Mouse (Mus musculus) urinary bladder, postnatal 14 days (tissue): Measurements from ENCODE around the gene Dek.

ENCODE experiments used
- DNase-seq: peaks from one replicate; pipeline ENCODE4 v3.0.0; 2021; ENCODE audit warnings: low spot score

Dek gene

DNA sequence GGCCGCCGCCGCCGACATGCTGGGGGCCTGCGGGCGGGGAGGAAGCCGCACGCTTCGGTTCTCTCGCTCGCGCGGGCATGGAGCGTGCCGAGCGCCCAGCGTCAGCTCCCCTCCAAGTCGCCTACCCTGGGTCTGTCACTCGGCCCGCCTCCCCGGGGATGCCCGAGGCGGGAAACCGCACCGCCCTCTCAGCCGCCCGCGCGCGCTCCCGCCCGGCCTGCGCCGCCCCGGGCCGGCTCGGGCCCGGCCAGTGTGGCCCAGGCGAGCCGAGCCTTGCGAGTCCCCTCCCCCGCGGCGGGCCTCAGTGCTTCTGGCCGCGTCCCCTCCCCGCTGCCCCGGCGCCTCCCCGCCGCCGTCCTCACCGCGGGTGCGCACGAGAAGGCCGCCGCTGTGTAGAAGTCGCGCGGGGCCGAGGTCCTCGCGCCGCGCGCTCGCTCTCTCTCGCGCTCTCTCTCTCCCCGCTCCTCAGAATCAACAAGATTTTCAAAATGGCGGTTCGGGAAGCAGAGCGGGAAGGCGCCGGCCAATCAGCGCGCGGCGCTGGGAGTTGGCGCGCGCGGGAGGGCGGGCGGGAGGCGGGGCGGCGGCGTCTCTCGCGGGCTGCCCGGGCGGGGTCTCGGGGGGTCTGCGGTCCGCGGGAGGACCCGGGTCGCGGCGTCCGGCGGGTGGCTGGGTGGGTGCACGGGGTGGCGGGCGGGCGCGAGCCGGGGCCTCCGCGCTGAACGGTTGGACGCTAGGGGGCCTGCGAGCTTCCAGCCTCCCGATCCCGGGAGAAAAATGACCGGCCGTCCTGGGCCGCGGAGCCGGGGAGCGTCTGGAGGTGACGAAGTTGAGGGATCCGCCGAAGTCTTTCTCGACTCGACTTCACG is at the start of gene Dek:
TSS of gene Dek (minus strand) at position 491 of the 869 bp plus-strand sequence.
- DNase-seq, result peak; percentile 81

DNA sequence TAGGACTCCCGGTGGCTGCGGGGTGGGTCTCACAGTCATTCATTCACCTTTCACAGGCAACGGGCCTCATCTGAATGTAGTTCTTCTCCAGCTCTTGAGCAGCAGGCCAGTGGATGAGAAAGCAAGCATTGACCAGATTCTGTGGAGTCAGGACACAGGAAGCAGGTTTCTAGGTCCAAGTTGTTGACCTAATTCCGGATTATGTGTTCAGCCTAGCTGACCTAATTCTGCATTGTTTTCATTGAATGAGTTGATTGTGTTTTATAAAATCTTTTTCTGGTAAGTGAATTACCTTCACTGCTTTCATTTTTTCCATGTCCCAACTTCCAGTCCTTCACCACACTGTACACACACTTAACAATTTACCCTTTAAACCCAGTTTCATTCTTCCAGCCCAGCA is 48.9 kb upstream of the Dek start:
- DNase-seq, result no peak

DNA sequence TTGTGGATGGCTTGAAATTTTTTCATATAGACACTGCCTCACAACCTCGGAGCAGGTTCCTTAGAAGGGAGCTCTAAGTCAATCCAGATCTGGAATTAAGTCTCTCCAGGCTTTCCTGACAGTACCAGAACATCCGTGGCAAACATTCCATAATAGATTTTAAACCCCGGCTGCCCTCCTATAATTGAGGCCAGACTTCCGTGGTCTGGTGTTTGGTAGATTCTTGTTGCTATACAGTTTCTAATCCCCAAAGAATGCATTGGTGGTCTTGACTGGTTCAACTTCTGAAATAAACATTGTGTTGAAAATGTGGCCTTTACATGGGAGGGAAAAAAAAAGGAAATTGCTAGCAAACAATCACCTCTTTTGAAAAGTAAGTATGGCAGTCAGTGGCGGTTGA is 47.2 kb upstream of the Dek start:
- DNase-seq, result no peak

DNA sequence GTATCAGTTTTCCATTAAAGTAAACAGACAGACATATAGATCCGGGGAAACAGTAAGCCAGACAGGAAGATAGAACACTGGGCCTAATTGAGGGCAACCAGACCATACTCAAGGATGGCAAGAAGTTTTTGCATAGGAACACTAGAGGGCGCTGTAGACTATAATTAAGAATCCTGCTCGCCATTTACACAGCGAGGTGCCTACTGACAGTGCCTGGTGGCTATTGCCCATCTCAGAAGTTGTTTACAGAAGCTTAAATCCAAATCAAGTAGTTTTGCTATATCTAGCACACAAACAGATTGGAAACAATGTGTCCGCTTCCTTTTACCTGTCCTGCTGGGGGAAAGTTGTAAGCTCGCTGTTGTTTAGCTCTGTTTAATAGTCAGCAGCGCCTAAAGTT is 46.4 kb upstream of the Dek start:
- no peak for DNase-seq

DNA sequence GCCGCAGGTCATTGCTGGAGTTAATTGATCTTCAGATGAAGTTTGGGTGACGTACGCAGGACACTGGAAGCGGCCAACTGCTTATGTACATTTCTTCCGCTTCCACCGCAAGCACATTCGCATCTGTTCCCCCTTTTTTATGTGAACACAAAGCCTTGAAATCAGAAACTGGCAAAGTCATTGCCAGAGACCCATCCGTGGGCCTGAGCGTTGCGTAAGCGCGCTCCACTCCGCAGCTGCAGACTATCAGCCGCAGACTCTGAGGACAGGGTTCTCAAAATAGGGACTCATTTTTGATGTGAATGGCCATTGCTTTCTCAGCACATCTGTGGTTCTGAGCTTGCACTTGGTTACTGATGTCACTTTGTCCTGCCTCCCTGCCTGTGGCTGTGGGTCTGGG is 45.1 kb upstream of the Dek start:
- no peak for DNase-seq

DNA sequence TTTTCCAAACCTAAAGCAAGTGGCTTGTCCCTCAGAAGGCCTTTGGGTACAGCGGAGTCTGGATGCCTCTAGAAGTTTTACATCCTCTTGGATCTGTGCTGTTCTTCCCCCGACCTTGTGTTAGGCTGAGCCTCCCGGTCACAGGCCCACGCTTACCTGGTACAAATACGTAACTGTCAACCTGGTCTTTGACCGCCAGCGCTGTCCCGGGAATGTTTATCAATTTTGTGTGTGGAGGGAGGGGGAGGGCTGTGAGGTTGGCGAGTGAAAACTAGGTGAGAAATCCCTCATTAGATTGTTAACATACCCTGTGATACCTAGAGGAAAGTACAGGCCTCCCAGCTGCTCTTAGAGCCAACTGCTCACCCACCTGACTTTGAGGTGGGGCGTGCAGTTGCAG is 44.0 kb upstream of the Dek start:
- no peak for DNase-seq

DNA sequence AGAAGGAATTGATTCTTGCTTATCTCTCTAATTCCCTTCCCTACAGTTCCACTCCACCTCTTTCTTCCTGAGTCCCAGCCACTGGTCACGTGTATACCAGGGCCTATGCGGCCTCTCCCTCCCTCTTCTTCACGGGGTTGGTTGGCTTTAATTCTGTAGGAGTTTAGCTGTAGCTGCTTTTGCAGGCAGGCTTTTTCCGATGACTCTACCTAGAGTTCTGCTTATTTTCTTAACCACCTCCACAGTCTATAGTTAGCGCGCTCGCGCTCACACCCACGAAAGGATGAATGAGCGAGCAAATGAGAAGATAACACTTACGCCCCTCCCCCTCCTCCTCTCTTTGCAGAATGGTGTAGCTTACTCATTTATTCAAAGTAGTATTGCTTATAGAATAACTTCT is 42.6 kb upstream of the Dek start:
- no peak for DNase-seq

DNA sequence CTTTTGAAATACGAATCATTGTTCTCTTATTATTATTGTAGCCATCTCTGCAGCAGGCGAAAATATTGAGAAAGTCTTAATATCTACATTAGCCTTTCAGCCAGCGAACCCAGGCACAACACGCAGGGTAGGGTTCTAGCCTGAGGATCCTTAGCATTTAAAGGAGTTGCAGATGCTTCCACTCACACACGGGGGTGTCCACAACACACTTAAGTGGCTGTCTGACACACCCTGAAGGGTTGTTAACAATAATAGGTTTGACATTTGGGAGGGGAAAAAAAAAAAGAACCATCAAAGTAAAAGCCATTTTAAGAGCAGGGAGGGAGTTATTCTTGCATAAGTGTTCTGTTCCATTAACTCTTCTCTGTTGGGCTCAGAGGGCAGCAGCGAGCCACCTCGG is 40.4 kb upstream of the Dek start:
- DNase-seq, result no peak

DNA sequence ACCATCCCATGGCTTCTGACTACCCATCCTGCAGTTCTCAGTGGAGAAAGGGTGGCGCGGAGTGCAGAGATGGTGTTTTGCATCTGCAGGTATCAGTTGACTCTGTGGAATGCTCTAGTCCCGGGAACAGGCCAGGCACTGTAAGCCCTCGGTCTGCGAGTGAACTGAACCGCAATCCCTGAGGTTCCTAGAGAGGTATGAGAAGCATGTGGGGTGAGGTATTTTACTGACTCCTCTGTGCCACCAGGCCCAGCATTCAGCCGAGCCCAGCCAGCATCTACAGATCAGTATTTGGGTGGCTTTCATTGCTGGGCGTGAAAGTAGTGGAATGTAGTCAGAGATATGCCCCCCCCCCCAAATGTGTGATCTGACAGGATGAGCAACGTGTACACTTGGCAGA is 39.9 kb upstream of the Dek start:
- DNase-seq, result no peak

DNA sequence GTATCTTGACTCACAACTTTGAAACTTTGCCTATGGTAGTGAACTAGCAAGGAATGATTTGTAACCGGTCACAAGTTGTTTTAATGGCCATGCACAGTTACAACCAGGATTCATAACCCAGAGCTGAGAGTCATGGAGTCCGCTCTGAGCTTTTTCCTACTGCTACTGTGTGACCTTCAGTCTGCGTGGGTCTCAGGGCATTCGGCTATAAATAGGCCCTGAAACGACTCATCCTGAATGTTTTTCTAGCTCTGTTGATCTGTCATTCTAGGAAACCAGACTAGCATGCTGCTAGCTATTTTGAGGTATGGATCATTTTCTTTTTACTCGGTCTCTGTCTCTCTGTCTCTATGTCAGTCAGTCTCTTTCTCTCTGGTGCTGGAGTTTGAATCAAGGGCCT is 36.8 kb upstream of the Dek start:
- DNase-seq, result no peak

DNA sequence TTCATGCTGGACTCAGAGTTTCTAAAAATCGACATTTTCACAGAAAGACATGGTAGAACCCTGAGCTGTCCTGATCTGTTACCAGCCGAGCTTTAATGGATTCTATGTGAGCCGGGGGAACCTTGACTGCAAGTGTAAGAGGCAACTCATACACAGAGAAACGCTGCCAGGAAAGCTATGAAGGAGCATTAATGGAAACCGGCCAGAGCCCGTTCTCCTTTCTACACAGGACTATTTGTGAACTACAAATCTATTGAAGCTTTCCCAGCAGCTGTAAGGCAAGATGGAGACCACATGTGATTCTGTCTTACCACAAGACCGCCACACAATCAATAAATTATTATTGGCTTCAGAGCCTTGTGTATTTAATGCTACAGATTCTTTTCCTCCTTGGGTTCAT is 29.7 kb upstream of the Dek start:
- DNase-seq, result no peak

DNA sequence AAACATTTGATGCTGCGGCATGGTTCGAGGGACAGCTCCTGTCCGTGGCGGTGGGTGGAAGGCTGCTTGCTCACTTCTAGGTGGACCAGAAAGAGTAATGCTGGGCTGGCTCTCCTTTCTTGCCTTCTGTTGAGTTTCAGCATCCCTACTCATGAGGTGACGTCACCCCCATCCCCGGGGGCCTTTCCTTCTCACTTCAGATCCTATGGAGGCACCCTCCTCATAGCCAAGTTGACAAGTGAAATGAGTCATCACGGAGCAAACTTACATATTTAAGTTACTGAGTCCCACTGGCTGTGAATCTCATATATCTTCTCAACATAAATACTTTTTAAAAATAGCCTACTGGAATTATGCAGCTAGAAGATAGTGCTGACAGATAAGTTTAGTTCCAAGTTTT is 28.8 kb upstream of the Dek start:
- no peak for DNase-seq

DNA sequence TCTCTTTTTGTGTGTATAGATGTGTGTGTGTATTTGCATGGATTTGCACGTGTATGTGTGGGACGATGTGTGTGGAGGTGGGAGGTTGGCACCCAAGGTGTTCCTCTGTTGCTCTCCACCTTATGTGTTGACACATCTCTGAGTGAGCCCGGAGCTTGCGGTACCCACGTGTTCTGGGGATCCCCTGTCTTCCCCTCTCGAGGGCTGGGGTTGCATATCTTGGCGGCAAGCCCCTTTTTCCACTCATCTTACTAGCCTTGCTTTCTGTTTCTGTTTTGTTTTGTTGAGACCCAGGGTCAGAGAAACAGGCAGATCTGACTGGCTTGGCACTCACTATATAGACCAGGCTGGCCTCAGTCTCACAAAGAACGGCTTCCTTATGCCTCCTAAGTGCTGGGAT is 27.1 kb upstream of the Dek start:
- DNase-seq, result no peak

DNA sequence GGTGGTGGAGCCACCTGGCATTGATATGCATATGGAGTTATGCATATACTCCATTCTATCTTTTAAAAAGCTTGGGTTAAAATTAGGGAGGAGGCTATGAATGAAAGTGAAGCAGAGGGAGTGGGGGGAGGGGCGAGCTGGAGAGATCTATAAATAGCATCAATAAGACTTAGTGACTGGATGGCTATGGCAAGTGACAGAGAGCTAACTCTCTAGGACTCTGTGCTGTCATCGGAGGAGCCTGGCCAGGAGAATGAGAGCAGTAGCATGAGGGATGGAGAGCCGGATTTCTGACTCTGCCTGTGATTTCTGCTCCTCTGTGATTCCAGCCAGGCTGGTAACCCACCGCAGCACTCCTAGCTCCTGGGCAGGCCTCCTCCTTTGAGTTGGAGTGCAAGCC is 23.1 kb upstream of the Dek start:
- DNase-seq, result no peak

DNA sequence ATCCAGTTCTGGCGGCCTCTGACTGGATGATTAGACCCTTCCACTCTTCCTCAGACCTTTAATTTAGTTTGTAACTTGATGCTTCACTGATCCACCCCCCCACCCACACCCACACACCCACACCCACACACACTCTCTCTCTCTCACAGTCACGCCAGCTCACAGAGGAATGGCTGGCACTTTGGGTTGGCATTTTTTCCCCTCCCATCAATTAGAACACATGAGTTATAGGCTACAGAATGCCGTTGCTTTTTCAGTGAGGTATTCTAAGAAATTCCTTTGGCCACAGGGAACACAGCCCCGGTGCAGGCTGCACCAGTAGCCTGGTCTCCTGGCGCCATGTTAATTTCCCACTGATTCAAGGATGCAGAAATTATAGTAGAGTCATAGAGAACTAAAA is 19.6 kb upstream of the Dek start:
- DNase-seq, result no peak

DNA sequence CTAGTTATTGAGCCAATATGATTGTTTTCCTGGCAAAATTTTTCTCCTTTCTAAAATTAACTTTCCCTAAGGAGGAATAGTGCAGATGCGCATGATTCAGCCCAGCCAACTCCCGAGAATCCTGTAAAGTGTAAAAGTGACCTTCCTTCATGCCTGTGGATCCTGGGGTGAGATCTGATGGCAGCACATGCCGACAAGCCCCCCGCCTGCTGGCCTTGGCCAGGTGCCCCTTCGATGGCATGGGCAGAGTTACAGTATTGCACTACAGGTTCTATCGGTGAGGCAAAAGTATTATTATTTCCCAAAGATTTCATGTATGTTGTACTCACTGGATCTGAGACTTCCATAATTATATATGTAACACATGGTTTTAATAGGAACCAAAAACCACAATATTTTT is 19.0 kb upstream of the Dek start:
- DNase-seq, result no peak

DNA sequence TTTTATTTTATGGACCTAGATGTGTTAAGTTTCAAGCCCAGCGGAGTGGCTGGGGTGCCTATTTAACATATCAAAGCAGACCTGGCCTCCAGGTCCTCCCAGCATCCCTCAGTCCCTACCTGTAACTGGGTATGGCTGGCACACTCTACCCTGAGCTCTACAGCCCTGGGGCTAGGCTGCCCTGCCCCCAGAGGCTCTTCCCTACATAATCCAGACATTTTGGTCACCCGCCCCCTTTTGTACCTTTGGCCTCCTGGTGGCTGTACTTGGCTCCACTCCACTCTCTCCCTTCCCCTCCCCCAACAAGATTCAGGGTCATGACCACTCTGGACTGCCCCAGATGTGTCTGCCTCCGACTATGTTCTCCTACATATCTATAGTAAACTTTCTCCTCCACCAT is 18.4 kb upstream of the Dek start:
- DNase-seq, result no peak

DNA sequence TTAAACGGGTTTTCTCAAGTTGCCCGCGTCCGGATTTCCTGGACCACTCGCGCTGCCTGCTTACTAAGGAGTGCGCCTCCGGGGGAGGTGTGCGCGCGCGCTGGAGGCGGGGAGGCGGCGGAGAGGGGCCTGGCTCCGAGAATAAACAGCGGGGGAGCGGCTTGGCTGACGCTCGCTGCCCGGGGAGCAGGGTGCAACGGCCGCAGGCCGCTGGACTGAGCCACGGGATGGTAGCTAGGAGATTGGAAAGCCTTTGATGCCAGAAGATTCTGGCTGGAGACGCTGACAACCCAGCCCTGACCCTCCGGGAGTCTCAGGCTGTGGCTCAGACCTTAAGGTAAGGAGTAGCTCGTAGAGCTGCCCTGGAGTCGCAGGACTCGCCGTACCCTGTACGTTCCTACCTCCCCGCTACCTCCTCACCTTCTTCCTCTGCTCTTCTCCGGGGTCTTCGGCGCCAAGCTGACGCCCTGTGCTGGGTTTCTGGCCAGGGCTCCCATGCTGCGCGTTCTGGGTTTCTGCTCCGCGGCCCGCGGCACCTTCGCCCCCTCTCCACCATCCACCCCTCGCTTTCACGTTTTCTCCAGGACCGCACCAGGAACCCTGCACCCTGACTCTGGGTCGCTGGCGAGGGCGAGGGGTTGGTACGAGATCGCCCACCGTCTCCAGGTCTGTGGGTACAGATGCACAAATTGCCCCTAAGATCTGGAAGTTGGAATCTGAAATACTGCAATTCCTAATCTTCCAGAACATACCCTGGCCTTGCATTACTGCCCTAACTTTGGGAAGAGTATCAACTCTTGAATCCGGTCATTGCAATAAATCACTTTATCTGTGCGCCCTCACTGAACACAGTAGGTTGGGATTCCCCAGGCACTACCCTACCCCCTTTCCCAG is 16.8 kb upstream of the Dek start, which contains the start of gene Rnf144b:
TSS of gene Rnf144b (plus strand) at position 120 of the 894 bp plus-strand sequence.
- peak; percentile 49 for DNase-seq

DNA sequence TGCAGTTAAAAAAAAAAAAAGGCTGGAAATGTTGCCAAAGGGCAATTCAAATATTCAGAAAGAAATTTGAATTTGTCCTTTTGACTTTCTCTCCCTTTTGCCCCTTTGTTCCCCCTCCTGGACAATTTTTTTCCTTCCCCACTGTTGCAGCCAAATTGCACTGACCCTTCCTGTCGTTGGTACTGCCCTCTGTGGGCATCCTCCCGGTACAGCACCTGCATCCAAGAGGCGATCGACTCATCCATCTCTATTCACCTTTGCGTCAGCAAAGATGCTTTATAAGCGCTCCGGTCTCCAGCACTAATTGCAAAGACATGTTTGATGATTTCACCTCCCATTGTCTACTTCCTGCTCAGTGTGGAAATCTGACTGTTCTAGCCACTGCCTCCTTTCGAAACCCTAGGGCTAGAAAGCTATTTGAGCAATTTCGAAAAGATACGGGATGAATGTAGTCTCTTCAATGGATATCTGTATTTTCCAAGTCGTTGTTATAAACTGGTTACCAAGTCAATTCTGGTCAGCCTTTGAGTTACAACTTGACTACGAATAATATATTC is 15.4 kb upstream of the Dek start:
- no peak for DNase-seq

DNA sequence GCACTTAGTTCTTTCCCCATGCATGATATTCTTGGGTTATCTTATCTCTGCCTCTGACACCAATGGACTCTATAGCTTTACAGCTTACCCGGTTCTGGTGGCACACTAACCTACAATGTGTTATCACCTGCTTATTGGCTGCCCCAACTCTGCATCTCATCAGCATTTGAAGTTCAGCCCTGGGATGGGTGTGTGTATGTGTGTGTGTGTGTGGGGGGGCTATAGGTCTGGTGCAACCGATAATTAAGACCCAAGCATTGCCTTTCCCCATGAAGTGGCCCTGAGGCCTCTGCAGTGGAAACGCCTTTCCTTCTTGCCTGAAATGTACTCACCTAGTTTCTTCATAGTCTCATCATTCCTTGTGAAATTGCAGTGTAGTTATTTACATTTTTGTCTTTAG is 10.0 kb upstream of the Dek start:
- DNase-seq, result no peak

DNA sequence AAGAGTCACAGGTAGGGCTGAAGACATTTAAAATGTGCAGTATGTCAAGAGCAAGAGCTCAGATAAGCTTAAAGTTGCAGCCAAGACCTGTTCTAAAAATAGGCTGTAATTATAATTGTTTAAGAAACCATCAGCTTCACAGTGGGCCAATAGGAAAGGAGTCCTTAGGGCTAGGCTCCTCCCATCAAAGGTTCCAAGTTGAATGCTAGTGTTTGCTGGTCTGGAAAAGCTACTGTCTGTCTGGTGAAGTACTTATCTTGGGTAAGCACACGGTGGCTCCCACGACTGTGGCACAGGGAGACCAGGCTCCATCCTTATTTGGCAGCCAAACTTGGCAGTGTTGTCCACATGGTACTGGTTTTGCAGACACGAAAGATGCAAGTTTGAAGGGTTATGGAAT is 6.9 kb upstream of the Dek start:
- no peak for DNase-seq

DNA sequence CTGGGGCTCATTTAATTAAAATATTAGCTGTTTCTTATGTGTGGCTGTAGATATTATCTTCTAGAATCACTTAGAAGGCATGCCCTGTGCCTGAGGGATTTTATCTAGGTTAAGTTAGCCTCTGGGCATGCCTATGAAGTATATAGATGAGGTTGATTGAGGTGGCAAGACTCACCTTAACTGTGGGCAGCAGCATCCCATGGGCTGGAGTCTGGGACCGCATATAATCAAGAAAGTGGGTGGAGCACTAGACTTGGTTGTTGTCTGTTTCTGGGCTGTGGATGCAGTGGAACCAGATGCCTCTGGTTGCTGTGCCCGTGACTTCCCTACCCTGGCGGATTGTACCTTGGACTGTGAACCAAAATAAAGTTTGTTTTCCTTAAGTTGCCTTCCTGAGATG is 6.1 kb upstream of the Dek start:
- no peak for DNase-seq

DNA sequence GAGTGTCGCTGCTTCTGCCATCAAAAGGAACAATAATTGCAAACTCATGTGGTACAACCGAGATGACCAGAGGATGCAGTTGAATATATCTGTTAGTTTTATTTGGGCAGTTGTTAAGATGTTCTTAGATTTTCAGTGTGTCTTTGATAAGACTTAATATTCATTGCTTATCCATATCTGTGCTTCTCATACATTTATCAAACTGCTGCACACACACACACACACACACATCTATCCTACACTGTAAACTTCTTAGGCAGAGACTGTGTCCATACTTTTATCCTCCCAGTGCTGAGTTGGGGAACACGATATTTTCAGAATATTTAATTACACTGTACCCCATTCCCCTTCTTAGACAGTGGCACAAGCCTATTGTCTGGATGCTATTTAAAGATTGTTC is 5.2 kb upstream of the Dek start:
- no peak for DNase-seq
